Mouse (Mus musculus) MEL (cell line): ENCODE measurements around the gene Tex35. TPM values are rescaled to one million over a fixed set of nuclear protein-coding genes. Genes with fewer than 3 reads are reported as not detected.

ENCODE experiments used
- DNase-seq: peaks from one replicate; pipeline ENCODE4 v3.0.0; 2011; ENCODE audit warnings: low read depth, low spot score
- H3K27ac ChIP-seq: 2 replicates; pipeline ENCODE4 v1.5.1; 2012; ENCODE audit warnings: low read depth, mild to moderate bottlenecking, control low read depth, low read length, moderate library complexity; ENCODE audit not compliant: control insufficient read depth
- H3K27me3 ChIP-seq, 2 experiments: fragments of 150-350 bp in 1 of 2; sonication (generic) in 1 of 2; 2 replicates each; pipeline ENCODE4 v1.6.1; 2012; ENCODE audit warnings: low read length in 2 of 2, mild to moderate bottlenecking in 2 of 2, improper control_type of control experiment in 1 of 2, moderate library complexity in 1 of 2; ENCODE audit not compliant: insufficient read depth in 2 of 2, control insufficient read depth in 1 of 2
- H3K36me3 ChIP-seq, 2 experiments: 2 replicates each; pipeline ENCODE4 v1.6.1; 2012 to 2014; ENCODE audit warnings: low read length in 2 of 2, improper control_type of control experiment in 1 of 2, inconsistent platforms in 1 of 2, mild to moderate bottlenecking in 1 of 2; ENCODE audit not compliant: insufficient read depth in 2 of 2, control insufficient read depth in 1 of 2
- H3K4me1 ChIP-seq, 2 experiments: fragments of 150-350 bp in 1 of 2; sonication (generic) in 1 of 2; 2 replicates each; pipeline ENCODE4 v1.6.1; 2012; ENCODE audit warnings: low read length in 2 of 2, improper control_type of control experiment in 1 of 2, mild to moderate bottlenecking in 1 of 2; ENCODE audit not compliant: insufficient read depth in 2 of 2, control insufficient read depth in 1 of 2
- H3K4me3 ChIP-seq, 2 experiments: fragments of 150-350 bp in 1 of 2; sonication (generic) in 1 of 2; 2 replicates each; pipeline ENCODE4 v1.5.1; 2012; ENCODE audit warnings: low read depth in 2 of 2, low read length in 2 of 2, mild to moderate bottlenecking in 2 of 2, moderate library complexity in 2 of 2, control low read depth in 1 of 2, improper control_type of control experiment in 1 of 2; ENCODE audit not compliant: control insufficient read depth in 1 of 2, insufficient read depth in 1 of 2
- H3K79me2 ChIP-seq: 2 replicates; pipeline ENCODE4 v1.6.1; 2012; ENCODE audit warnings: mild to moderate bottlenecking, low read length, moderate library complexity; ENCODE audit not compliant: control insufficient read depth, poor library complexity, insufficient read depth
- H3K9ac ChIP-seq: 2 replicates; pipeline ENCODE4 v1.6.1; 2012; ENCODE audit warnings: low read depth, mild to moderate bottlenecking, control low read depth, low read length, moderate library complexity; ENCODE audit not compliant: control insufficient read depth, poor library complexity, severe bottlenecking
- H3K9me3 ChIP-seq: fragments of 150-350 bp; sonication (generic); replicated peaks from 2 replicates; pipeline ENCODE4 v1.6.1; 2012; ENCODE audit warnings: mild to moderate bottlenecking, low read length, improper control_type of control experiment, moderate library complexity; ENCODE audit not compliant: insufficient read depth
- BHLHE40 ChIP-seq: IDR thresholded peaks from 2 replicates; pipeline ENCODE4 v1.6.1; 2012; ENCODE audit warnings: low read depth, mild to moderate bottlenecking, inconsistent platforms, low read length, improper control_type of control experiment, borderline replicate concordance
- CHD1 ChIP-seq: IDR thresholded peaks from 2 replicates; pipeline ENCODE4 v1.6.1; 2012; ENCODE audit warnings: low read depth, mild to moderate bottlenecking, inconsistent platforms, low read length, improper control_type of control experiment
- CHD2 ChIP-seq: IDR thresholded peaks from 2 replicates; pipeline ENCODE4 v1.6.1; 2011; ENCODE audit warnings: low read length, improper control_type of control experiment
- E2F4 ChIP-seq: IDR thresholded peaks from 2 replicates; pipeline ENCODE4 v1.6.1; 2011; ENCODE audit warnings: low read depth, low read length, improper control_type of control experiment, borderline replicate concordance
- ELF1 ChIP-seq: IDR thresholded peaks from 2 replicates; pipeline ENCODE4 v1.6.1; 2014; ENCODE audit warnings: low read depth, mild to moderate bottlenecking, inconsistent platforms, low read length, improper control_type of control experiment, moderate library complexity
- EP300 ChIP-seq, 2 experiments: IDR thresholded peaks; 2 replicates each; pipeline ENCODE4 v1.6.1; 2011; ENCODE audit warnings: improper control_type of control experiment in 2 of 2, low read length in 2 of 2, low read depth in 1 of 2, mild to moderate bottlenecking in 1 of 2
- GABPA ChIP-seq: IDR thresholded peaks from 2 replicates; pipeline ENCODE4 v1.6.1; 2012; ENCODE audit warnings: low read depth, mild to moderate bottlenecking, inconsistent platforms, low read length, improper control_type of control experiment, moderate library complexity
- GATA1 ChIP-seq: IDR thresholded peaks from 2 replicates; pipeline ENCODE4 v1.6.1; 2011; ENCODE audit warnings: low read depth, low read length, improper control_type of control experiment
- JUND ChIP-seq: IDR thresholded peaks from 2 replicates; pipeline ENCODE4 v1.6.1; 2011; ENCODE audit warnings: low read depth, mild to moderate bottlenecking, improper control_type of control experiment, low read length
- MAFK ChIP-seq: IDR thresholded peaks from 2 replicates; pipeline ENCODE4 v1.6.1; 2011; ENCODE audit warnings: low read depth, mild to moderate bottlenecking, low read length, improper control_type of control experiment, borderline replicate concordance
- MAX ChIP-seq: IDR thresholded peaks from 2 replicates; pipeline ENCODE4 v1.6.1; 2011; ENCODE audit warnings: low read length, improper control_type of control experiment
- MAZ ChIP-seq: IDR thresholded peaks from 2 replicates; pipeline ENCODE4 v1.6.1; 2012; ENCODE audit warnings: low read depth, mild to moderate bottlenecking, inconsistent platforms, low read length, improper control_type of control experiment
- MYB ChIP-seq: IDR thresholded peaks from 2 replicates; pipeline ENCODE4 v1.6.1; 2011; ENCODE audit warnings: mild to moderate bottlenecking, low read depth, low read length, improper control_type of control experiment
- NELFE ChIP-seq: IDR thresholded peaks from 2 replicates; pipeline ENCODE4 v1.6.1; 2011; ENCODE audit warnings: low read depth, low read length, improper control_type of control experiment
- NRF1 ChIP-seq: IDR thresholded peaks from 2 replicates; pipeline ENCODE4 v1.6.1; 2014; ENCODE audit warnings: low read depth, mild to moderate bottlenecking, inconsistent platforms, low read length, improper control_type of control experiment, moderate library complexity; ENCODE audit not compliant: poor library complexity, insufficient read depth, severe bottlenecking
- POLR2A ChIP-seq, 2 experiments: IDR thresholded peaks; 2 replicates each; pipeline ENCODE4 v1.6.1; 2011 to 2012; ENCODE audit warnings: low read length in 2 of 2, mild to moderate bottlenecking in 2 of 2, control low read depth in 1 of 2, improper control_type of control experiment in 1 of 2, low read depth in 1 of 2, moderate library complexity in 1 of 2; ENCODE audit not compliant: control insufficient read depth in 1 of 2, insufficient read depth in 1 of 2, poor library complexity in 1 of 2
- POLR2AphosphoS2 ChIP-seq: IDR thresholded peaks from 2 replicates; pipeline ENCODE4 v1.6.1; 2011; ENCODE audit warnings: low read length, improper control_type of control experiment
- SIN3A ChIP-seq: IDR thresholded peaks from 2 replicates; pipeline ENCODE4 v1.6.1; 2012; ENCODE audit warnings: low read length, improper control_type of control experiment, inconsistent platforms
- TAL1 ChIP-seq: IDR thresholded peaks from 2 replicates; pipeline ENCODE4 v1.6.1; 2012; ENCODE audit warnings: mild to moderate bottlenecking, inconsistent platforms, low read length, moderate library complexity, mixed read lengths
- UBTF ChIP-seq: IDR thresholded peaks from 2 replicates; pipeline ENCODE4 v1.6.1; 2012; ENCODE audit warnings: low read depth, mild to moderate bottlenecking, inconsistent platforms, low read length, improper control_type of control experiment, moderate library complexity, borderline replicate concordance; ENCODE audit not compliant: insufficient read depth
- ZC3H11A ChIP-seq: IDR thresholded peaks from 2 replicates; pipeline ENCODE4 v1.6.1; 2012; ENCODE audit warnings: low read depth, mild to moderate bottlenecking, inconsistent platforms, low read length, improper control_type of control experiment
- polyA plus RNA-seq, 2 experiments: library from polyadenylated mRNA; stranded (reverse) in 1 of 2; unstranded in 1 of 2; fragments of >175 nt in 1 of 2; fragments of >200 nt in 1 of 2; gene quantifications; 2 replicates each; pipeline versions ENCODE4 v1.2.1 to v1.2.4; 2012; ENCODE audit warnings: low replicate concordance in 2 of 2, low read depth in 1 of 2; ENCODE audit not compliant: insufficient read length in 2 of 2, insufficient read depth in 1 of 2, missing spikeins in 1 of 2
- total RNA-seq: library from RNA; depleted of rRNA; stranded (reverse); fragments of 300-350 nt; gene quantifications from 2 replicates; pipeline ENCODE4 v1.2.3, GENCODE M21; 2012

Tex35 gene
- total and polyA plus RNA-seq, 3 experiments: not detected

- no peak overlapping the region for H3K9ac ChIP-seq
- no peaks in the 10 kb centered on the region for H3K27me3 ChIP-seq
- no peak for DNase-seq
- no peaks in the 10 kb centered on the region for H3K36me3 ChIP-seq
- H3K79me2 ChIP-seq: no peaks in the 10 kb centered on the region
- no peaks in the 10 kb centered on the region for H3K9me3 ChIP-seq
- H3K4me3 ChIP-seq: no peak overlapping the region
- no peaks in the 10 kb centered on the region for H3K4me1 ChIP-seq
- H3K27ac ChIP-seq: no peak overlapping the region
- TF ChIP-seq E2F4 (no peak), BHLHE40 (no peak), NRF1 (no peak), CHD2 (no peak), ZC3H11A (no peak), SIN3A (no peak), GABPA (no peak), MYB (no peak), MAX (no peak), MAZ (no peak), JUND (no peak), UBTF (no peak), EP300 (IDR thresholded peaks at IDR 0.05; ENCODE audit: low read depth in 1 of 2, low read length in 2 of 2) (no peak), GATA1 (no peak), POLR2A (IDR thresholded peaks at IDR 0.05; ENCODE audit: control insufficient read depth in 1 of 2, insufficient read depth in 1 of 2, low read depth in 1 of 2, low read length in 2 of 2, poor library complexity in 1 of 2) (no peak), NELFE (no peak), ELF1 (no peak)
- TF ChIP-seq, all 39 proteins: peak for 0
Observed at GRCm38 (mm10) chr1:157128219-157128618, 19.7 kb upstream of the Tex35 start.

GRCm38 (mm10) chr1:157123836-157124235 is 15.4 kb upstream of the Tex35 start:
- no peak overlapping the region for H3K9ac ChIP-seq
- no peaks in the 10 kb centered on the region for H3K79me2 ChIP-seq
- DNase-seq: no peak
- TF ChIP-seq UBTF: no peak
- TF ChIP-seq TAL1: no peak
- TF ChIP-seq POLR2AphosphoS2: no peak
- TF ChIP-seq CHD1: no peak
- no peak for TF ChIP-seq MAFK
- no peak for TF ChIP-seq BHLHE40
- H3K27ac ChIP-seq: no peak overlapping the region
- no peaks in the 10 kb centered on the region for H3K36me3 ChIP-seq
- no peaks in the 10 kb centered on the region for H3K27me3 ChIP-seq
- no peaks in the 10 kb centered on the region for H3K9me3 ChIP-seq
- H3K4me3 ChIP-seq: no peak overlapping the region
- no peaks in the 10 kb centered on the region for H3K4me1 ChIP-seq
